Mouse (Mus musculus) stomach, embryonic 15.5 days (tissue): ENCODE data around the gene Plcz1. TPM values are rescaled to one million over a fixed set of nuclear protein-coding genes. Genes with fewer than 3 reads are reported as not detected.

ENCODE experiments used
- polyA plus RNA-seq: library from polyadenylated mRNA; unstranded; fragments of >200 nt; fragmentation: Nextera tagmentation; extraction: Ambion mirVana; gene quantifications from 2 replicates; pipeline ENCODE4 v1.2.1, GENCODE M21; 2015

The Plcz1 gene
- polyA plus RNA-seq, 1 experiment from 2014 or later = not detected

Other genes starting within 250 kb of the Plcz1 start
- gene Capza3, start 205 bp downstream of the Plcz1 start, polyA plus RNA-seq = not detected in 2 replicates